Mouse (Mus musculus) left cerebral cortex, postnatal 14 days (tissue): ENCODE data around the gene Gm10912. TPM values are rescaled to one million over a fixed set of nuclear protein-coding genes. Genes with fewer than 3 reads are reported as not detected.
"Not testable (repeated sequence)": the region's sequence is repeated elsewhere in the genome, so short reads cannot be mapped to it uniquely, and the experiment has no call there.

Experiments
- DNase-seq, 2 experiments: peaks; one replicate each; pipeline ENCODE4 v3.0.0; 2021 to 2022; ENCODE audit warnings: low spot score in 2 of 2, mixed read lengths in 1 of 2
- intact Hi-C: fragments of 180-260 bp; cut with DNase I; formaldehyde crosslinking; loops from one replicate; pipeline ENCODE4 v1.15.1; 2025
- total RNA-seq, 2 experiments: library from RNA; stranded (reverse); gene quantifications; 2 replicates each; pipeline ENCODE4 v1.2.3; 2021

The Gm10912 gene
- total RNA-seq, 2 experiments from 2014 or later: 0.19 to 0.35 TPM

- intact Hi-C loops: no loop called here
- no peak for DNase-seq
Observed at GRCm38 (mm10) chr2:104110031-104110430, 44.4 kb downstream of the Gm10912 start.

DNA sequence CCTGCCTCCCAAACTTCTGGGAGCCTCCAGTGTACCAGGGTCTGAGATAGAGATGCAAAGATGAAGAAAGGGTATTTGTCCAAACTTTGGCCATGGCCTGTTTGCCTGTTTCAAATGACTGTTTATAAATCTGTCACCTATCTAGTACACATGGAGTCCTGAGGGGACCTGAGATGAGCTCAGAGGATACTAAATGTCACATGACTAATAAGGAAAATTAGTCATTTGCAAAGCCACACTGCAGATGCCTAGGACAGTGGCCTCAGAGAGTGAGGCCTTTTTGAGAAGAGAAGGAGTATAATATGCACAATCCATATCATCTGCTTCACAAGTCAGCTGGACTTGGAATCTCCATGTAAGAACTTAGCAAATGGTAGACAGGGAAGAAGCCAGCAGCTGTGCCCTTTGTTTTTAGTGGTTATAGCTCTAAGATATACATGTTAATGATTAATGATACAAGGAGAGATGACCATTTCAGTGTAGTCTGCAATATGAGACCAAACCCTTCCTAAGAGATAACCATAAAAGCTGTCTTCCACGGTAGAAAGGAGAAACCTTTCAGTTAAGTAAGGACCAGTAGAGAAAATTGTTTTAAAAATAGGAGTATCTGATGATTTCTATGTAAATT, 45.7 kb downstream of the Gm10912 start:
- DNase-seq, intact Hi-C loops: not testable (repeated sequence)

DNA sequence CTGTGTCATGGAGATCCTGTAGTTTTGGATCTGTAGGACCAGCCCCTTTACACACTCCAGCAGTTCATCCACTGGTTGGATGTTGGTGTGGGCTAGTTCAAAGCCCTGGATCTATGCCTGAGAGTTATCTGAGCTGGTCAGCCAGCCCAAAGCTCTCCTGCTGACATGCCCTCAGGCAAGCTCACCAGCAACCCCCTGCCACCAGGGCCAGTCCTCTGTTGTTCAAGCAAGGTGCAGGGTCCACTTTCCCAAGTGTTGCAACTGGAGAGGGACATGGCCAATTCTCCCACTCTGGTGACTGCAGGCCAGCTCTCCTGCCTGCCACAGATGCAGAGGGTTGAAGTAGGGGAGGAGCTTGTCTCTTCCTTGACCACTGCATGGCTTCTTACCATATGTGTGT, 47.9 kb downstream of the Gm10912 start:
- DNase-seq, intact Hi-C loops: not testable (repeated sequence)

DNA sequence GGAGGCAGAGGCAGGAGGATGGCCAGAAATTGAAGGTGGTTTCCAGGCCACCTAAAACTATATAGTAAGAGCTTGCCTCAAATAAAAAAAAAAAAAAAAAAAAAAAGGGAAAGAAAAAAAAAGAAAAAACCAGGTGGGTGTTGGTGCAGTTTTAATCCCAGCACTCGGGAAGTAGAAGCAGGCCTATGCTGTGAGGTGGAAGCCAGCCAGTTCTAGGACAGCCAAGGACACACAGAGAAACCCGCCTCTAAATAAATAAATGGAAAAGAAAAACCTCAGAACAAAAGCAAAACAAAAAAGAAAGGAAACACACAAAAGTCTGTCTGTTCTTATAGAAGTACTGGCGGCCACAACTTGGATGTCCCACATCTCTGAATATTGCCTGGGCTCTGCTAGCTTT, 49.3 kb downstream of the Gm10912 start:
- intact Hi-C loops: no loop called here
- DNase-seq: no peak

Other genes starting within 250 kb of the Gm10912 start
- gene Lmo2, start 107.8 kb upstream of the Gm10912 start, total RNA-seq: 10 to 100 TPM; 19.0 to 21.9 TPM
- 10 to 100 TPM; 52.2 to 53.6 TPM for gene Fbxo3, start 38.1 kb upstream of the Gm10912 start, total RNA-seq
- not detected for gene 4931422A03Rik, start 37.5 kb upstream of the Gm10912 start, total RNA-seq
- gene Gm10799, start 2.7 kb downstream of the Gm10912 start, total RNA-seq: not detected
- under 1 TPM; 0.59 to 0.88 TPM for gene Cd59b, start 4.0 kb downstream of the Gm10912 start, total RNA-seq
- gene Cd59a, start 30.0 kb downstream of the Gm10912 start, total RNA-seq: 1 to 10 TPM; 2.0 to 2.1 TPM
- under 1 TPM in 1 of 2 experiments, not detected in 1; 0.44 TPM for gene A930018P22Rik, start 56.9 kb downstream of the Gm10912 start, total RNA-seq